Mouse (Mus musculus) cerebellum, adult 2 months (tissue): ENCODE data around the gene Vgll4. TPM values are rescaled to one million over a fixed set of nuclear protein-coding genes. Genes with fewer than 3 reads are reported as not detected.
A peak's percentile ranks its signal among the peaks of the same experiment; 100 is the strongest.

ENCODE experiments used
- DNase-seq, 2 experiments: peaks; one replicate each; pipeline ENCODE4 v3.0.0; 2021
- H3K27ac ChIP-seq: fragments of 200-500 bp; 2 replicates; pipeline ENCODE4 v1.5.1; 2012; ENCODE audit warnings: low read length, control low read depth, inconsistent platforms; ENCODE audit not compliant: insufficient read depth
- H3K27me3 ChIP-seq: fragments of 200-500 bp; 2 replicates; pipeline ENCODE4 v1.6.1; 2012; ENCODE audit warnings: inconsistent platforms, mild to moderate bottlenecking, low read length, moderate library complexity; ENCODE audit not compliant: control insufficient read depth, insufficient read depth
- H3K4me1 ChIP-seq: fragments of 200-500 bp; 2 replicates; pipeline ENCODE4 v1.6.1; 2011; ENCODE audit warnings: low read length; ENCODE audit not compliant: control insufficient read depth, insufficient read depth
- H3K4me3 ChIP-seq: fragments of 200-500 bp; replicated peaks from 2 replicates; pipeline ENCODE3; 2011; ENCODE audit warnings: mild to moderate bottlenecking, low read depth, low read length, control low read depth; ENCODE audit not compliant: insufficient read depth
- CTCF ChIP-seq: fragments of 200-500 bp; IDR thresholded peaks from 2 replicates; pipeline ENCODE4 v1.5.1; 2011; ENCODE audit warnings: low read depth, mild to moderate bottlenecking, control low read depth, low read length, moderate library complexity, borderline replicate concordance; ENCODE audit not compliant: insufficient read depth
- POLR2A ChIP-seq: fragments of 200-500 bp; IDR thresholded peaks from 2 replicates; pipeline ENCODE4 v1.6.1; 2011; ENCODE audit warnings: low read length, control low read depth, borderline replicate concordance; ENCODE audit not compliant: insufficient read depth
- WGBS: fragments of 180-500 bp; shearing (Covaris S2); methylation state at CpG from one replicate; pipeline ENCODE4 v1.1.7; 2018; 5-methylcytosine and 5-hydroxymethylcytosine counted together
- polyA plus RNA-seq: library from polyadenylated mRNA; depleted of rRNA; stranded (reverse); fragments of >200 nt; gene quantifications from 2 replicates; pipeline ENCODE4 v1.2.3, GENCODE M21; 2012

Gene Vgll4
- polyA plus RNA-seq, 1 experiment: 23.9 TPM

DNA sequence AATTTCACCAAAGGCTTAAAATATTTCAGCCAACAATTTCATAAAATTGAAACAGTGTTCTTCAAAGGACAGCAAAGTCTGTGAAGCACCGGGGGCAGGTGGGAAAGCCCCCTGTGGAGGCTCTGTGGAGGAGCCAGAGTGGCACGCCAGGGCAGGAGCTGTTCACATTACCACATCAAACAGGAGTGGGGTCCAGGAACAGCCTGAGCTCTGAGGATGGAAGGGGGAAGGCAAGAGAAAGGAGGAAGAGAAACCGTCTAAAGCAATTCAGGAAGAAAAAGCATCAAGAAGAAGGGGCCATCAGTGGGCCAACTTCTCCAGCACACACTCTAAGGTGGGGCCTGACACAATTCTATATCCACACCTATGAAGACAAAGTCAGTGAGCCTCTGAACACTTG is 36.3 kb upstream of the Vgll4 start:
- Histone ChIP-seq H3K4me1 (peaks cover 16% of the 10 kb centered on the region), H3K4me3 (no peak overlapping the region), H3K27ac (no peak overlapping the region), H3K27me3 (no peaks in the 10 kb centered on the region)
- WGBS: 68% methylated on average over 3 of the region's 3 CpGs
- TF ChIP-seq POLR2A: no peak
- no peak for TF ChIP-seq CTCF
- DNase-seq: no peak

- no peaks in the 10 kb centered on the region for H3K27me3 ChIP-seq
- H3K4me1 ChIP-seq: peaks cover 16% of the 10 kb centered on the region
- TF ChIP-seq POLR2A (no peak), CTCF (no peak)
- WGBS: 38% methylated on average over 8 of the region's 8 CpGs
- no peak overlapping the region for H3K4me3 ChIP-seq
- DNase-seq: peak; percentile 75 to 88
- H3K27ac ChIP-seq: peak overlapping the region; percentile 72
Observed at GRCm38 (mm10) chr6:115005351-115005890, 35.6 kb upstream of the Vgll4 start.

GRCm38 (mm10) chr6:115004636-115005035 is 34.8 kb upstream of the Vgll4 start:
- peak; percentile 65 to 75 for DNase-seq
- TF ChIP-seq CTCF (peak; percentile 78), POLR2A (no peak)
- Histone ChIP-seq H3K27me3 (no peaks in the 10 kb centered on the region), H3K4me3 (no peak overlapping the region), H3K4me1 (peaks cover 16% of the 10 kb centered on the region), H3K27ac (peak overlapping the region; percentile 72; the same call in 1 of the 2 replicates)
- WGBS: 24% methylated on average over 8 of the region's 8 CpGs

- no peak for DNase-seq
- TF ChIP-seq POLR2A: no peak
- no peak overlapping the region for H3K4me3 ChIP-seq
- H3K4me1 ChIP-seq: no peaks in the 10 kb centered on the region
- WGBS: 89% methylated on average over 16 of the region's 16 CpGs
- H3K27ac ChIP-seq: no peak overlapping the region
- H3K27me3 ChIP-seq: no peaks in the 10 kb centered on the region
Observed at GRCm38 (mm10) chr6:114998374-114999031, 28.7 kb upstream of the Vgll4 start.

DNA sequence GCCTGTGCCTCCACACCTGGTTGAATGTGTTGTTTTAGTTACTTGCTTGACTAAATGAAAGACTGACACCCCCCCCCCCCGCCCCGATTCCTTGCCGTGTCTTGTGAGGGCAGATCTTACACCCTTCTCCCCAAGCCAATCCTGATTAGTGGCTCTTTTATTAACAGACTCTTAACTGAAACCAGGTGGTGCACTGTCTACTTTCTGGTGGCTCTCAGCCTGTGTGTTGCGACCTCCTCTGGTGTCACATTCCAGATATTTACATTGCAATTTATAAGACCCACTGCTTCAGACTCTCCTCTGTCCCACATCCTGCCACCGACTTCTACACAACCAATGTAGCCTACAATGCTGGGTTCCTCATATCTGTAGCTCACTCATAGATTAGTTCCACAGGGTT is 27.7 kb upstream of the Vgll4 start:
- DNase-seq: no peak
- 88% methylated on average over 5 of the region's 5 CpGs for WGBS
- no peaks in the 10 kb centered on the region for H3K27me3 ChIP-seq
- no peak overlapping the region for H3K4me3 ChIP-seq
- no peak overlapping the region for H3K27ac ChIP-seq
- TF ChIP-seq POLR2A: no peak
- no peak for TF ChIP-seq CTCF
- no peaks in the 10 kb centered on the region for H3K4me1 ChIP-seq

DNA sequence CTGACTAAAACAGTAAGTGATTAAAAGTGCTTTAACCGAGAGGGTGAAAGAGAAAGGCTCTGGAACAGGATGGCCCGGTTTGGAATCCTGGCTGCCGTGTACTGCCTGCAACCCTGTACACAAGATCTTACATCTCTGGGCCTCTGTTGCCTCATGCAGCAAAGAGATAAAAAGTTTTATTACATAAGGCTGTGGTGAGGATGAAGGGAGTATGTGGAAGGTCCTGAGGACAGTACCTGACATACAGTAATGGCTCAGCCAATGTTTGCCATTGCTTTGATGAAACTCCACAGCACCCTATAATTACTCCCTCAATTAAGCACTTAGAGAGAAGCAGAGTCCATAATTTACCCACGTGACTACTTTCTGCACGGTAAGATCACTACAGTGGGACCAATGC is 27.1 kb upstream of the Vgll4 start:
- Histone ChIP-seq H3K27ac (no peak overlapping the region), H3K4me3 (no peak overlapping the region), H3K4me1 (no peaks in the 10 kb centered on the region), H3K27me3 (no peaks in the 10 kb centered on the region)
- WGBS: 93% methylated on average over 5 of the region's 5 CpGs
- TF ChIP-seq POLR2A (no peak), CTCF (no peak)
- DNase-seq: no peak

GRCm38 (mm10) chr6:114994079-114994478 is 24.3 kb upstream of the Vgll4 start:
- TF ChIP-seq POLR2A (no peak), CTCF (no peak)
- 74% methylated on average over 5 of the region's 5 CpGs for WGBS
- no peaks in the 10 kb centered on the region for H3K4me1 ChIP-seq
- no peak for DNase-seq
- H3K27me3 ChIP-seq: no peaks in the 10 kb centered on the region
- no peak overlapping the region for H3K4me3 ChIP-seq
- no peak overlapping the region for H3K27ac ChIP-seq

DNA sequence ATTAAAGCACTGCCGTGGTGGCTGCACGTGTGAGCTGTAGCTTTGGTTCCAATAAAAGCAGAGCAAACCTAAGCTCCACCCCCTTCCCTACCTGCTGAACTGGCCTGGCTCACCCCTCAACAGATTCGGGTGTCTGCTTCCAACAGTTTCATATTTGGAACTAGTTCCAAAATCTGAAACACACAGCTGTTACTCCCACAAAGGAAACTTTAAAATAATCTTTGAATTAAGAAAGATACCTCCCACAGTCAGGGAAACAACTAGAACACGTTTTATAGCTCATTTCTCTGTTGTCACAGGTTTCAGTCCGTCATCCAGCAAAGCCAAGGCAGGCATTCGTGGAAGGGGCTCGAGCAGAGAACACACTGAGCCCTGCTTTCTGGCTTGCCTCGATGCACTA is 23.9 kb upstream of the Vgll4 start:
- H3K4me1 ChIP-seq: no peaks in the 10 kb centered on the region
- no peak for DNase-seq
- H3K4me3 ChIP-seq: no peak overlapping the region
- H3K27ac ChIP-seq: no peak overlapping the region
- WGBS: 47% methylated on average over 8 of the region's 8 CpGs
- H3K27me3 ChIP-seq: no peaks in the 10 kb centered on the region
- TF ChIP-seq POLR2A (no peak), CTCF (no peak)
